Mouse (Mus musculus): ENCODE results near the gene Fmr1.

GRCm38 (mm10) chrX:68736902-68737301 is 58.6 kb downstream of the Fmr1 start:
- TF ChIP-seq CTCF (IDR thresholded peaks at IDR 0.05; ENCODE audit: low read depth, low read length) (no peak), POLR2A (IDR thresholded peaks at IDR 0.05; ENCODE audit: extremely low read depth, insufficient read depth, low read length) (no peak)
